Mouse (Mus musculus): ENCODE results near the gene Rpl32. TPM values are rescaled to one million over a fixed set of nuclear protein-coding genes. Genes with fewer than 3 reads are reported as not detected.

Gene Rpl32
- polyA plus RNA-seq, 1 experiment, result 89.1 TPM

GRCm38 (mm10) chr6:115760982-115761381, 47.6 kb downstream of the Rpl32 start:
- Histone ChIP-seq H3K27me3 (ENCODE audit: control insufficient read depth) (no peaks in the 10 kb centered on the region), H3K36me3 (ENCODE audit: control insufficient read depth) (peaks cover 3% of the 10 kb centered on the region), H3K4me1 (ENCODE audit: control insufficient read depth) (peaks cover 71% of the 10 kb centered on the region), H3K4me3 (replicated peaks) (no peak overlapping the region), H3K9me3 (ENCODE audit: control insufficient read depth, low read length) (no peaks in the 10 kb centered on the region)
- TF ChIP-seq GATA1 (IDR thresholded peaks at IDR 0.05; ENCODE audit: low read length) (no peak), TAL1 (IDR thresholded peaks at IDR 0.05; ENCODE audit: low read length) (no peak)

- Histone ChIP-seq H3K27me3 (ENCODE audit: control insufficient read depth) (no peaks in the 10 kb centered on the region), H3K4me1 (ENCODE audit: control insufficient read depth) (peaks cover 79% of the 10 kb centered on the region), H3K9me3 (ENCODE audit: control insufficient read depth, low read length) (no peaks in the 10 kb centered on the region), H3K36me3 (ENCODE audit: control insufficient read depth) (peaks cover 3% of the 10 kb centered on the region), H3K4me3 (replicated peaks) (no peak overlapping the region)
- TF ChIP-seq GATA1 (IDR thresholded peaks at IDR 0.05; ENCODE audit: low read length), result no peak
Observed at GRCm38 (mm10) chr6:115760137-115760536, 48.4 kb downstream of the Rpl32 start.

GRCm38 (mm10) chr6:115759461-115759860, 49.1 kb downstream of the Rpl32 start:
- peaks cover 5% of the 10 kb centered on the region for H3K36me3 ChIP-seq (ENCODE audit: control insufficient read depth)
- peak overlapping the region; percentile 68 for H3K4me3 ChIP-seq (replicated peaks)
- H3K27me3 ChIP-seq (ENCODE audit: control insufficient read depth), result no peaks in the 10 kb centered on the region
- TF ChIP-seq TAL1 (IDR thresholded peaks at IDR 0.05; ENCODE audit: low read length), result no peak
- TF ChIP-seq GATA1 (IDR thresholded peaks at IDR 0.05; ENCODE audit: low read length), result no peak
- H3K4me1 ChIP-seq (ENCODE audit: control insufficient read depth), result peaks cover 86% of the 10 kb centered on the region
- no peaks in the 10 kb centered on the region for H3K9me3 ChIP-seq (ENCODE audit: control insufficient read depth, low read length)

- H3K36me3 ChIP-seq (ENCODE audit: control insufficient read depth), result peaks cover 5% of the 10 kb centered on the region
- H3K4me1 ChIP-seq (ENCODE audit: control insufficient read depth), result peaks cover 82% of the 10 kb centered on the region
- H3K4me3 ChIP-seq (replicated peaks), result peak overlapping the region; percentile 68
- H3K9me3 ChIP-seq (ENCODE audit: control insufficient read depth, low read length), result no peaks in the 10 kb centered on the region
- no peaks in the 10 kb centered on the region for H3K27me3 ChIP-seq (ENCODE audit: control insufficient read depth)
- TF ChIP-seq GATA1 (IDR thresholded peaks at IDR 0.05; ENCODE audit: low read length) (no peak), TAL1 (IDR thresholded peaks at IDR 0.05; ENCODE audit: low read length) (no peak)
Observed at GRCm38 (mm10) chr6:115758981-115759435, 49.5 kb downstream of the Rpl32 start.

- peak overlapping the region; percentile 27 for H3K4me3 ChIP-seq (replicated peaks)
- no peaks in the 10 kb centered on the region for H3K27me3 ChIP-seq (ENCODE audit: control insufficient read depth)
- H3K9me3 ChIP-seq (ENCODE audit: control insufficient read depth, low read length), result no peaks in the 10 kb centered on the region
- peaks cover 57% of the 10 kb centered on the region for H3K4me1 ChIP-seq (ENCODE audit: control insufficient read depth)
- peaks cover 5% of the 10 kb centered on the region for H3K36me3 ChIP-seq (ENCODE audit: control insufficient read depth)
- TF ChIP-seq GATA1 (IDR thresholded peaks at IDR 0.05; ENCODE audit: low read length) (no peak), TAL1 (IDR thresholded peaks at IDR 0.05; ENCODE audit: low read length) (no peak)
Observed at GRCm38 (mm10) chr6:115755536-115755935, 53.0 kb downstream of the Rpl32 start.

Other genes starting within 250 kb of the Rpl32 start
- not detected in 2 replicates for gene Mkrn2os, start 216.2 kb downstream of the Rpl32 start, polyA plus RNA-seq (2012)
- 0.45 and 1.1 TPM in 2 replicates for gene Mkrn2, start 206.8 kb downstream of the Rpl32 start, polyA plus RNA-seq (2012)
- 1.6 and 2.6 TPM in 2 replicates for gene Raf1, start 132.1 kb downstream of the Rpl32 start, polyA plus RNA-seq (2012)
- 3.7 and 5.2 TPM in 2 replicates for gene Tmem40, start 46.3 kb downstream of the Rpl32 start, polyA plus RNA-seq (2012)
- 0.03 TPM in 2 replicates for gene Cand2, start 34.2 kb downstream of the Rpl32 start, polyA plus RNA-seq (2012)
- not detected in 2 replicates for gene Efcab12, start 29.7 kb upstream of the Rpl32 start, polyA plus RNA-seq (2012)
- gene Mbd4, start 44.6 kb upstream of the Rpl32 start, polyA plus RNA-seq (2012), result 0.02 and 0.06 TPM in 2 replicates
- 0.02 TPM in 2 replicates for gene Ift122, start 44.7 kb upstream of the Rpl32 start, polyA plus RNA-seq (2012)
- gene Rho, start 123.0 kb upstream of the Rpl32 start, polyA plus RNA-seq (2012), result 0.01 TPM in 1 of 2 replicates, not detected in the other
- 0.09 TPM in 1 of 2 replicates, not detected in the other for gene H1foo, start 136.2 kb upstream of the Rpl32 start, polyA plus RNA-seq (2012)
- 0.11 and 0.18 TPM in 2 replicates for gene Plxnd1, start 186.3 kb upstream of the Rpl32 start, polyA plus RNA-seq (2012)

All from erythroblast, embryonic 14.5 days (primary cell).